Mouse (Mus musculus) kidney, adult 11 months (tissue): ENCODE data around the gene Iqschfp.

Experiments
- DNase-seq: peaks from one replicate; pipeline ENCODE4 v3.0.0; 2022

Iqschfp gene

DNA sequence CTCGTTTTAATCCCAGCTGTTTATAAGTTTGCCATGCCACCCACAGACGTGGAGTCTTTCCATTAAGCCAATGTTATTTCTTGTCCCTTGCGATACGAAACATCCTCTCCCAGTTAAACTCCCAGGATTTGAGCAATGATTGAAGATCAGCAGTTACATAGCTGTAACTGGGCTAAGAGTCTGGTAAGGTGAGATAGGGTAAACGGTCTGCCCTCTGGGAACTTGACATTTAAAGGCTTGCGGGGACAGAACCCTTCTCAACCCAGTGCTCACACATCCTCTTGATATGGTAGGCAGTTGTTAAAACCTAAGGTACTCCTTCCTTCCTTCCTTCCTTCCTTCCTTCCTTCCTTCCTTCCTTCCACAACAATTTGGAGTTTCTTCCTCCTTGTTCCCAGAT lies 604.5 kb downstream of the Iqschfp start:
- no peak for DNase-seq

- no peak for DNase-seq
These were observed 607.6 kb downstream of the Iqschfp start for GRCm38 (mm10) chr3:68499532-68500152.

DNA sequence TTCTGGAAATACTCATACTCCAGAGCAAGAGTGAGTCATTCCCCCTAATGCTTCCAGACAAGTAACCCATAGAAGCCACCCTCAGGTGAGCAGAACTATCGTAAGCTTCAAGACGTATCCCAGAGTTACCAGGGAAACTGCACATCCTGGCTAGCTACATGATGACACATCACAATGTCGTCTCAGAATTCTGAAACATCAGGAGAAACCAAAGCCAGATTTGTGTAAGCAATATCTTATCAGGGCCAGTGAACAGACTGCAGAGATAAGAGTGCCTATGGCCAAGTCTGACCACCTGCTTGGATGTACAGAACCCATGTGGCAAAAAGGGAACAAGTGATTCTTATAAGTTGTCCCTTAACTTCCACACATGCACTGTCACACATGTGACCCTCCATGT lies 612.8 kb downstream of the Iqschfp start:
- DNase-seq = no peak

- no peak for DNase-seq
These were observed 614.8 kb downstream of the Iqschfp start for GRCm38 (mm10) chr3:68506769-68507318.

DNA sequence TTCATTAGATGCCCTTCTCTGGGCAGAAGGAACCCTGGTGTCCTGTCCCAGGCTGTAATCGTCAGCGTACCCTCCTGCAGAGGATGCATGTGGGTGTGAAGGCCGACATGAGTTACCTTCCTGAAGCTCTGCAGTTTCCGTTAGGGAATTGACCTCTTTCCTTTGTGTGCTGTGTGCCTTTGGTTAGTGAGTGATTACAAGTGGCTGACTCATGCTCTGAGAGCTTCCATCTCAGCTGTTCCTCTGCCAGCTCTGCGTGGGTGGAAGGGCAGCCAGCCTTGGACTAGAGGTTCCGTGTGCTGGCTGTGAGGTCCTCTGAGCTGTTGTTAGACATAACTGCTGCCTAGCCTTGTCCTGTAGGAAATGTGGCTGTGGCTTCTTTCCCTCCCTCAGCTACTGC lies 616.6 kb downstream of the Iqschfp start:
- peak; percentile 74 for DNase-seq

GRCm38 (mm10) chr3:68510872-68511271 lies 618.8 kb downstream of the Iqschfp start:
- no peak for DNase-seq

GRCm38 (mm10) chr3:68511744-68512143 lies 619.7 kb downstream of the Iqschfp start:
- DNase-seq = no peak

- peak; percentile 14 for DNase-seq
These were observed 620.3 kb downstream of the Iqschfp start for GRCm38 (mm10) chr3:68512327-68512726.

- DNase-seq = peak; percentile 47
These were observed 621.5 kb downstream of the Iqschfp start for GRCm38 (mm10) chr3:68513340-68514119.

GRCm38 (mm10) chr3:68514120-68514497 lies 622.1 kb downstream of the Iqschfp start:
- no peak for DNase-seq

DNA sequence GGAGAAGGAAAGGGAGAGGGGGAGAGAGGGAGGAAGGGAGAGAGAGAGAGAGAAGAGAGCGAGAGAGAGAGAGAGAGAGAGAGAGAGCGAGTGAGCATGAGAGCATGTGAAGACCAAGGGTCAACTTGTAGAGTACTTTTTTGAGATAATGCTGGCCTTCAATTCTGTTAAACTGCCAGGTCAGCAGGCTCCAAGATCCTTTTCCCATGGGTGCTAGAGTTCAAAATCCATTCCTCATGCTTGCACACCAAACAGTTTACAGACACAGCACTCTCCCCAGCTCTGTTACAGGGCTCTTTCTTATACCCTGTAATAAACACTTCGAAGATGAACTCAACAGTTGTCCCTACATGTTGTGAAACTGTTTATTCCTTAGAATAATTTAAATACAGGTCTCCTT lies 622.7 kb downstream of the Iqschfp start:
- DNase-seq = peak; percentile 69

- DNase-seq = no peak
These were observed 624.5 kb downstream of the Iqschfp start for GRCm38 (mm10) chr3:68516393-68517081.

- no peak for DNase-seq
These were observed 625.2 kb downstream of the Iqschfp start for GRCm38 (mm10) chr3:68517236-68517635.

DNA sequence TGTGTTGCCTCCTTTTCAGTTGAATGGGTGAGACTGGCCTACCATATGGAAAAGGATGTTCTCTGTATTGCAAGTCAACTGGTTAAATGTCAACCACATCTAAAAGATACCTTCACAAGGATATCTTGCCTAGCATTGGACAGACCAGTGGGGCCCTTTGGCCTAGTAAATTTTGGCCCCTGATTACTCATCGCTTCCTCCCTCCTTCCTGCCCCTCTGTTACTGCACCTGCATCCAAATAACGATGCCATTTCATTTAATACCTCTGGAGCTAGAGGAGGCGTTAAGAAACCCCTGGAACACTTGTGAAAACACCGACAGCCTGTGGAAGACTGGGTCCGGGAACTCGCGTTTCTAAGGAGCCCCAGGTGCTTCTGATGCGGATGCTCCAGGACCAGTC lies 626.0 kb downstream of the Iqschfp start:
- no peak for DNase-seq

DNA sequence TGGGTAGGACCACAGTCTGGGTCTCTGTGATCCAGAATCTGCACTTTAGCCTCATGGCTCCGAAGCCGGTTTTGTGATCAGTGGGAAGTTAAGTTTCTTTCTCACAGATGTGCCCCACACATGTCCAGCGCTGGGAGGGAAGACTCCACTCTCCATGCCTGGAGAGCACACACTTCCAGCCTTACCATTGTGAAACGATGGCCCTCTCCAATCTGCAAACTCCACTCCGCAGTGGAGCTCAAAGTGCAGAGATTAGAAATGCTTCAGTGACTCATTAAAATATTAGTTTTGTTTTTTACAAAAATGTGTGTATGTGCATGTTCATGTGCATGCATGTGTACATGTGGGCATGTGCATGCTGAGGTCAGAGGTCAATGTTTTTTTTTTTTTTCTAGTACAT lies 626.6 kb downstream of the Iqschfp start:
- DNase-seq = no peak

DNA sequence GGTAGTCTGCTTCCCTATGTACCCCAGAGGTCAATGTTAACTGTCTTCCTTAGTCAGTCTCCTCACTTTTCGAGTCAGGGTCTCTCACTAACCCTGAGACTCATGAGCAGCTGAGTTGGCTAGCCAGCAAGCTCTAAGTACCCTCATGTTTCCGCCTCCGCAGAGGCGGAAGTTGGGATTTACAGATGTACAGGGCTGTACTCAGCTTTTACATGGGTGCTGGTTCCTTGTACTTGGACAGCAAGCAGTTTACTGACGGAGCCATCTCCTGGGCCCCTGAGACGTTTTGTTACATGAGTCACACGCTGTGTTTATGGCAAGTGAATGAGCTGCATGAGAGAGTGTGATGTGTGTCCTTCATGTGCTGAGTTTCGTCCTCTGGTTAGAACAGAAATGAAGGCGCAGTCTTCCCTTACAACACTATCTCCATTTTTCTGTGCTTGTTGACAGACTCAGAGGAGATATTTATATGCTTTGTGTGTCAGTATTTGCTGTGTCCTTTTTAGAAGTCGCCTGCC lies 633.4 kb downstream of the Iqschfp start:
- DNase-seq = no peak

DNA sequence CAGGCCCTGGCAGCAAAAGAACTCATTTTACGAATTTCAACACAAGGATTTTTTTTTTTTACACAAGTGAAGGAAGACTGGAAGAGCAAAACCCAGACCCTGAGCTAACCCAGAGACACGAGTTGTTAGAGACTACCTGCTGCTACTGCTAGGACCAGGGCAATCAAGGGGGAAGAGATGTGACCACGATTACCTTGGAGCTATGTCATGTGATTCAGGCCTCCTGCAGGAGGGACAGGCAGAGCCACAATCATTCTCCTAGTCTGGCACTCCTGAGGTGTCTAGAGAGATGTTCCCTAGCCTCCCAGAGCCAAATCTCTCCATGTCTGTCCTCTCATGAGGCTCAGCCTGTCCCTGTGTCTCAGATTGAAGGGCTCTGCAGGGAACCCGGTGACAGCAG lies 634.4 kb downstream of the Iqschfp start:
- no peak for DNase-seq

GRCm38 (mm10) chr3:68527182-68527581 lies 635.1 kb downstream of the Iqschfp start:
- DNase-seq = no peak

GRCm38 (mm10) chr3:68531908-68532307 lies 639.9 kb downstream of the Iqschfp start:
- DNase-seq = no peak

- peak; percentile 84 for DNase-seq
These were observed 642.6 kb downstream of the Iqschfp start for GRCm38 (mm10) chr3:68534571-68535051.

DNA sequence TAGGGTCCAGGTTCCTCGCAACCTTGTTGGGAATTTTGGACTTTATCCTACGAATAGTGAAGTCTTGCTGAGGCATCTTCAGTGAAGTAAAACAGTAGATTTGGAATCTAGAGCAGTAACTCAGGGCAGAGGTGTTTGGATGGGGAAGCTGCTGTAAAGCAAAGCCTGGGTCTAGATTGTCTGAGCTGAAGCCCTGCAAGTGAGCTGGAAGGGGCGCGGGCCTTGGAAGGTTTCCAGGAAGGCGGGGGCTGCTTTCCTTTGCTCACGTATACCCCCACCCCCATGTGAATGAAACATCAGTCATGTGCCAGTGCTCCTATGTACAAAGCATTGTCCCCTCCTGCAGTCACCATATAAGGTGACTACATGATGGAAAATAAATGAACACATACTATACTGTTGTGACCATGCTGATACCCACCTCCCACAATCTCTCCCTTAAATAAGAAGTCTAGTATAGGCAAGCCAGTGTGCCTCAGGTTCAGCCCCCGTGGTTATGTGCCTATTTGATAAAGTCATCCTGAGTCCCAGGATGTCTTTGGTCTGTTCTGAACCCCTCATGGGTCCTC lies 643.2 kb downstream of the Iqschfp start:
- DNase-seq = no peak

GRCm38 (mm10) chr3:68536071-68536470 lies 644.0 kb downstream of the Iqschfp start:
- no peak for DNase-seq

- DNase-seq = no peak
These were observed 649.7 kb downstream of the Iqschfp start for GRCm38 (mm10) chr3:68541688-68542087.
